Comparison of ENCODE assay signal across 9 mouse cellular contexts in the genomic region with DNA sequence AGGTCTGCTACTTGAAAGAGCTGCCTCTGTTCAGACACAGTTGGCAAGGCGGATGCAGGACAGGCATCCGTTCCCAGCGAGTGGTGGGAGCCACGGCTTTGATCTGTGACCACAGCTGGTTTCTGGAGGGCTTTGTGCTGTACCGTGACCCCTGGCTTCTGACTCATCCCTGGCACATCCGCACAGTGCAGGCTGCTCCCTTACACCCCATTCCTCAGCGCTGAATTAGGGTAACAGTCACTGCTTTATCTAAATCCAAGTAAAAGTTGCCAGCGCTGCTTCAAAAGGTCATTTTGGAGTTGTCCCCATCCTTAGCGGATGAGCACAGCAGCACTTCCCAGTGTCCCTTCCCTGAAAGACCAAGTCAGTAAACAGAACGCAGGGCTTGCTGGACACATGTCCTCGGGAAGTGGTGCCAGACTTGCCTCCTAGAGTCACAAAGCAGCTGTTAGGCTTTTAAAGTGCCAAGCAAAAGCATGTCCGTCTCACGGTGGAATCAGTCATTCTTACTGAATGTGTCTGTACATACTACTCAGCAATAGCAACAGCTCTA.
DNase-seq lines count a peak whose midpoint lies in the region; ATAC-seq lines count a peak whose summit lies in the region.
"Had no signal": no experiment of that assay in that cellular context is flagged by ENCODE, and none has a peak within 500 bp of the region (broad histone marks: within the 10 kb centered on the region; RNA-seq: fewer than 3 reads in every experiment).

No protein-coding gene starts in this region.

- intact Hi-C loops in heart, postnatal 14 days (cut with DNase I) = no loop called here

- H3K4me2 ChIP-seq in neural tube, embryonic 13.5 days = no peak overlapping the region

- H3K9me3 ChIP-seq in neural tube, embryonic 13.5 days = peaks cover 7% of the 10 kb centered on the region; the same call in 1 of the 2 replicates

- no peaks in the 10 kb centered on the region for H3K27me3 ChIP-seq in neural tube, embryonic 13.5 days

- H3K27ac ChIP-seq in neural tube, embryonic 13.5 days (replicated peaks) = peak overlapping the region; percentile 50; the same call in 1 of the 2 replicates
- H3K27ac ChIP-seq: macrophage had no signal

- H3K4me3 ChIP-seq in neural tube, embryonic 13.5 days = no peak overlapping the region

- no peak overlapping the region for H3K9ac ChIP-seq in neural tube, embryonic 13.5 days

- WGBS in neural tube, embryonic 13.5 days = 60% methylated on average over 13 of the region's 13 CpGs

- DNase-seq in embryo, embryonic 10 days (ENCODE audit: low spot score) = peak; percentile 56
- no peak for DNase-seq in embryo, embryonic 9.5 days (ENCODE audit: extremely low spot score)
- no peak for DNase-seq in neural tube, embryonic 10.5 days (ENCODE audit: extremely low spot score, low spot score)
- peak; percentile 23 to 55 for DNase-seq in heart, postnatal 14 days
- peak; percentile 55 for DNase-seq in skeletal muscle tissue, adult 2 months (ENCODE audit: low read depth, low spot score)
- DNase-seq in right cerebral cortex, adult 18-20 months = no peak
- no peak for DNase-seq in MN1 (ENCODE audit: low spot score)

- no peaks in the 10 kb centered on the region for H3K36me3 ChIP-seq in neural tube, embryonic 13.5 days

- H3K4me1 ChIP-seq in neural tube, embryonic 13.5 days (replicated peaks) = peaks cover 21% of the 10 kb centered on the region

- ATAC-seq in neural tube, embryonic 13.5 days (ENCODE audit: low read depth) = peak; percentile 61

Comparison
In these comparisons a context has a peak if more than half of its experiments do, and no peak if none do; other contexts are left out.
1. DNase-seq: peak in embryo, embryonic 10 days (single experiment), heart, postnatal 14 days (2 of 2) and skeletal muscle tissue, adult 2 months (single experiment); none in embryo, embryonic 9.5 days (single experiment), neural tube, embryonic 10.5 days (single experiment), right cerebral cortex, adult 18-20 months (single experiment) and MN1 (single experiment).